Mouse (Mus musculus) heart, embryonic 14.5 days (tissue): Measurements from ENCODE around the gene Arx. TPM values are rescaled to one million over a fixed set of nuclear protein-coding genes. Genes with fewer than 3 reads are reported as not detected.
A peak's percentile ranks its signal among the peaks of the same experiment; 100 is the strongest.

Source experiments
- ATAC-seq: fragments of 200-750 bp; cut with Nextera tagmentation; 2 replicates; pipeline ENCODE4 v1.8.0; 2017; ENCODE audit warnings: low read depth, moderate TSS enrichment; ENCODE audit not compliant: insufficient number of reproducible peaks, insufficient read depth, low FRiP score
- H3K27ac ChIP-seq, 2 experiments: fragments of 200-500 bp in 1 of 2; fragments of 300-500 bp in 1 of 2; sonication (generic) in 1 of 2; replicated peaks in 1 of 2; 2 replicates each; pipeline ENCODE4 v1.5.1; 2012 to 2014; ENCODE audit warnings: low read depth in 2 of 2, low read length in 2 of 2, control low read depth in 1 of 2, mild to moderate bottlenecking in 1 of 2, mixed read lengths in 1 of 2; ENCODE audit not compliant: control insufficient read depth in 1 of 2, insufficient read depth in 1 of 2
- H3K27me3 ChIP-seq: fragments of 300-500 bp; sonication (generic); 2 replicates; pipeline ENCODE4 v1.6.1; 2014; ENCODE audit warnings: mild to moderate bottlenecking, low read length, control low read depth; ENCODE audit not compliant: control insufficient read depth, insufficient read depth
- H3K36me3 ChIP-seq: fragments of 300-500 bp; sonication (generic); 2 replicates; pipeline ENCODE4 v1.6.1; 2014; ENCODE audit warnings: mild to moderate bottlenecking, control low read depth, low read length, mixed read lengths; ENCODE audit not compliant: control insufficient read depth, insufficient read depth
- H3K4me1 ChIP-seq, 2 experiments: fragments of 200-500 bp in 1 of 2; fragments of 300-500 bp in 1 of 2; sonication (generic) in 1 of 2; 2 replicates each; pipeline ENCODE4 v1.6.1; 2012 to 2014; ENCODE audit warnings: low read length in 2 of 2, control low read depth in 1 of 2, mixed read lengths in 1 of 2; ENCODE audit not compliant: control insufficient read depth in 2 of 2, insufficient read depth in 2 of 2
- H3K4me2 ChIP-seq: fragments of 300-500 bp; sonication (generic); 2 replicates; pipeline ENCODE4 v1.6.1; 2014; ENCODE audit warnings: mild to moderate bottlenecking, low read length
- H3K4me3 ChIP-seq, 2 experiments: fragments of 200-500 bp in 1 of 2; fragments of 300-500 bp in 1 of 2; sonication (generic) in 1 of 2; 2 replicates each; pipeline ENCODE4 v1.5.1; 2012 to 2014; ENCODE audit warnings: low read length in 2 of 2, mild to moderate bottlenecking in 2 of 2, control low read depth in 1 of 2, low read depth in 1 of 2, moderate library complexity in 1 of 2; ENCODE audit not compliant: control insufficient read depth in 1 of 2, insufficient read depth in 1 of 2
- H3K9ac ChIP-seq: fragments of 300-500 bp; sonication (generic); 2 replicates; pipeline ENCODE4 v1.6.1; 2014; ENCODE audit warnings: mild to moderate bottlenecking, low read length
- H3K9me3 ChIP-seq: fragments of 300-500 bp; sonication (generic); 2 replicates; pipeline ENCODE4 v1.6.1; 2016; ENCODE audit warnings: low read length, control low read depth; ENCODE audit not compliant: control insufficient read depth
- WGBS: fragments of 180-500 bp; shearing (Covaris S2); extraction: QIAGEN DNeasy Blood & Tissue Kit; methylation state at CpG from one replicate; pipeline ENCODE4 v1.1.7; 2014; 5-methylcytosine and 5-hydroxymethylcytosine counted together
- polyA plus RNA-seq: library from polyadenylated mRNA; unstranded; fragments of >200 nt; fragmentation: Nextera tagmentation; extraction: Ambion mirVana; gene quantifications from 2 replicates; pipeline ENCODE4 v1.2.1, GENCODE M21; 2014

Gene Arx
- polyA plus RNA-seq, 1 experiment from 2014 or later, result not detected

DNA sequence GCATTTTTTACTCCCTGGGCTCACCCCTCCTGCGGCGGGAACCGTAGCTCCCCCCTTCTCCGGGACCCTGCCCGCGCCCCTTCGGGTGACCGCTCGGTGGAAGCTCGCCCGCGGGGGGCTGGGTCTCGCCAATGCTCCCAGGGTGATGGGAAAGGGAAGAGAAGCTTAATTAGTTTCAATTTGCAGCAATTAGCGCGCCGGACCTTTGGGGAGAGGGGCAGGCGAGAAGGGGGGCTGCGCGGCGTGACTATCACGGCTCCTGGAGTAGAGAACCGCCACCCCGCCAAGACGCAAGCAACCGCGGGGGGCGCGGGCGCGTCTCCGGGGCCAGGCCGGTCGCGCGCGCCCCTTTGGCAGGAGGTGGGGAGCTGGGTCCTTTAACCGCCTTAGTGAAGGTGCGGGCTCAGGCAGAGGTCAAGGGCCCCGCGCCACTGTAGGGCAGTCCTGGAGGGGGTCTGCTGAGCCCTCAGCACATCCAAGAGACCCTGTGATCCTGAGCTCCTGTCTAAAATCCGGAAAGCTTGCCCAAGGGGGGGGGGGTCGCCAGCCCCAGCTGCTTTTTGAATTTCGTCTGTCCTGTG lies 12.9 kb downstream of the Arx start:
- H3K36me3 ChIP-seq, result no peaks in the 10 kb centered on the region
- no peak for ATAC-seq
- H3K4me1 ChIP-seq, result no peaks in the 10 kb centered on the region
- H3K4me2 ChIP-seq, result peak overlapping the region; percentile 62
- peaks cover 92% of the 10 kb centered on the region for H3K27me3 ChIP-seq
- H3K9me3 ChIP-seq, result no peaks in the 10 kb centered on the region
- 16% methylated on average over 24 of the region's 43 CpGs for WGBS
- peak overlapping the region; percentile 32 to 35 for H3K4me3 ChIP-seq
- H3K9ac ChIP-seq, result no peak overlapping the region
- H3K27ac ChIP-seq, result no peak overlapping the region

DNA sequence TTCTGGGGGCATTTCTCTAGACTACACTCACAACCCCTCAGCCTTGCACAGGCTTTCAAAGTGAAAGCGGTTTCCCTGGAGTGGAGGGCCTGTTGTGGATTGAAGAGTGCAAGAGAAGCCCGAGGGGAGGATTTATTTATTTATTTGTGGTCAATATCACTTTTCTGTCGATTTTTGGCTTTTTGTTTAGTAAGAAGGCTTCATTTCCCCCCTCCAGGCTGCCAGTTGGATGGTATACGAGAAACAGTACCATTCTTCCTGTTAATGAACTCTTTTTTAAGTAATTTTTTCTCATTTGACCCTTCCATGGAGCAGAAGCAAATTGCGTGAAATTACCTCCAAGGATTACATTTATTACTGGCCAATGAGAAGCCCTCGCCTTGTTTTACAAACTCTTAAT lies 13.5 kb downstream of the Arx start:
- H3K9ac ChIP-seq, result no peak overlapping the region
- no peak for ATAC-seq
- peaks cover 90% of the 10 kb centered on the region for H3K27me3 ChIP-seq
- no peaks in the 10 kb centered on the region for H3K36me3 ChIP-seq
- H3K4me2 ChIP-seq, result peak overlapping the region; percentile 62
- no peak overlapping the region for H3K27ac ChIP-seq
- H3K4me3 ChIP-seq, result peak overlapping the region in 1 of 2 experiments; percentile 32; a peak in 2 of 4 replicates
- no peaks in the 10 kb centered on the region for H3K9me3 ChIP-seq
- 25% methylated on average over 6 of the region's 6 CpGs for WGBS
- no peaks in the 10 kb centered on the region for H3K4me1 ChIP-seq

DNA sequence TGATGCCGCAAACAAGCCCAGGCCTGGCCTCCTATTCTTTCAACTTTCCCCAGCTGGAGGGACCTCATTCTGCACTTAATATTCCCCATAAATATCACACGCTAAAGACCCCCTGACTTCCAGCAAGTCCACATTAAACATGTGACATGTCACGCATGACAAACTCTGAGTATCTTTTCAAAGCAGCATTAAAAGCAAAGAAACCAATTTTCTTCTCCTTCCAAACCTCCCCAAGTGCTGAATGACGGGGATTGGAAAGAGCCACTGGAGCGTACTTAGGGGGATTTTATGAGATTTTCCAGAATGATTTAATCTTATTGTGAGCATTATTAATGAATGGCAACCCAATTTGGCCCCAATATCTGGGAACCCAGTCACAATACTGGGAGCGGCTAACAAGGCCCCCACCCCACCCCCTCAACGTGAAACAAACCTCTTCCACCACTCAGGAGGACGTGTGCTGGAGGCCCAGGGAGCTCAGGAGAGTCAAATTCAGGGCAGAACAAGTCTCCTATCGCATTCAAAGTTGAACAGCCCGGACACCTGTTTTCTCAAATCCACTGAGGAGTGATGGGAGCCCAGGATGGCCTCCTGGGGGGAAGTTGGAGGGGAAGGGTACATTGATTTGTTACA lies 14.1 kb downstream of the Arx start:
- H3K4me2 ChIP-seq, result no peak overlapping the region
- H3K4me3 ChIP-seq, result no peak overlapping the region
- H3K9me3 ChIP-seq, result no peaks in the 10 kb centered on the region
- no peak overlapping the region for H3K27ac ChIP-seq
- 25% methylated on average over 10 of the region's 10 CpGs for WGBS
- H3K9ac ChIP-seq, result no peak overlapping the region
- no peak for ATAC-seq
- H3K36me3 ChIP-seq, result no peaks in the 10 kb centered on the region
- H3K4me1 ChIP-seq, result no peaks in the 10 kb centered on the region
- peaks cover 85% of the 10 kb centered on the region for H3K27me3 ChIP-seq

DNA sequence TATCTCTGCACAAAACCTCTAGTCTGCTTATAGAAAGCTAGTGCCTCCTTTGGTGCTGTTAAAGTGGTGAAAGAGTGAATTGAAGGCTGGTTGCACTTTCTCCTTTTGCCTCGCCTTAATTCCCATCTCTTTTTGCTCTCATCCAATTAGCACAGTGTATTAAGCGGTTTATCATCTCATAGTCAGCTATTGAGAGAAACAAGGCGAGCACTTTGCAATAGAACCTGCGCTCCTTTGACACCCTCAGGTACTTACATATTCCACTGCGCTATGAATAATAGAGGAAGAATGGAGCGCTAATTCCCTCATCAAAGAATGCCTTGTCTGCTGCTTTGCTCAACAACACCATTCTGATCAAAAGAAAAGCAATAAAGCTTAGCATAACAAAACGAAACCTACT lies 15.6 kb downstream of the Arx start:
- no peak overlapping the region for H3K4me3 ChIP-seq
- no peaks in the 10 kb centered on the region for H3K9me3 ChIP-seq
- H3K4me2 ChIP-seq, result no peak overlapping the region
- H3K27me3 ChIP-seq, result peaks cover 72% of the 10 kb centered on the region
- no peaks in the 10 kb centered on the region for H3K4me1 ChIP-seq
- no peaks in the 10 kb centered on the region for H3K36me3 ChIP-seq
- no peak overlapping the region for H3K27ac ChIP-seq
- WGBS, result 10% methylated on average over 7 of the region's 7 CpGs
- no peak for ATAC-seq
- H3K9ac ChIP-seq, result no peak overlapping the region

DNA sequence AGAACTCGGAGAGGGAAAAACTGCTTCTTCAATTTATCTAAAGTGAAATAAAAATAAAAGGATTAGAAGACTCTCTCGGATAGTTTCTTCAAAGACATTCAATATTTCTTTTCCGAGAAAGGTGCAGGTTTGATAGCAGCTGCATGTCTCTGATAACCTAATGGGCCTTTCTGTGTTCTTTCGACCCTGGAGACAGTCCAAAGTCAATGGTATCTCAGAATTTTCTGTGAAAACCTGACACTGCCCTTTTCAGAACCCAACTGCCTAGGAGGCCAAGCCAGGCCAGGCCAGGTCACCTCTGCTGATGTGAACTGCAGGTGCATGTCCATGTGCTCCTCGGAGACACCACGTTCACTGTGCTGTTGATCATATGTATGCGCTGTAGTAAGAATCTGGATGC lies 19.5 kb downstream of the Arx start:
- 82% methylated on average over 7 of the region's 7 CpGs for WGBS
- H3K27me3 ChIP-seq, result peaks cover 34% of the 10 kb centered on the region
- no peak for ATAC-seq

DNA sequence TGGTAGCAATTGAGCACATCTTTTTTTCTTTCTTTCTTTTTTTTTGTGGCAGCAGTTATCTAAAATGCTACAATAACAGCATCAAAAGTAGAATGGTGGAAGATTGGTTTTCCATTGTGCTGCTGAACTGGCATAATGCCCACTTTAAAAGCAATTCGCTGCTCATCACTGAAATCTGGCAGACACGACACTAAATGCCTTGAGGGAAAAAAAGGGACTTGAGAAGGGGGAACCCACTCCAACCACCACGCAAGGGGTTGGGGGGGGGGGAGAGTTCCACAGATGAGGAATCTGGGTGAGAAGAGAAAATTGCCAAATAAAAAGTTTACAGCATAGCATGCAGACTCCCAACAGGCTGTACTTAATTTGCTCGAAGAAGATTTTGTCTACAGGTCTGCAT lies 31.3 kb downstream of the Arx start:
- no peak overlapping the region for H3K9ac ChIP-seq
- no peak for ATAC-seq
- no peak overlapping the region for H3K4me3 ChIP-seq
- no peak overlapping the region for H3K27ac ChIP-seq
- H3K36me3 ChIP-seq, result no peaks in the 10 kb centered on the region
- no peaks in the 10 kb centered on the region for H3K9me3 ChIP-seq
- WGBS, result 73% methylated on average over 4 of the region's 4 CpGs
- H3K4me2 ChIP-seq, result no peak overlapping the region
- no peaks in the 10 kb centered on the region for H3K27me3 ChIP-seq
- no peaks in the 10 kb centered on the region for H3K4me1 ChIP-seq

More for the DNA sequence above, 19.5 kb downstream of the Arx start:
- Histone ChIP-seq H3K9ac (no peak overlapping the region), H3K27ac (no peak overlapping the region), H3K4me1 (no peaks in the 10 kb centered on the region), H3K4me2 (no peak overlapping the region), H3K9me3 (no peaks in the 10 kb centered on the region), H3K36me3 (no peaks in the 10 kb centered on the region), H3K4me3 (no peak overlapping the region)

DNA sequence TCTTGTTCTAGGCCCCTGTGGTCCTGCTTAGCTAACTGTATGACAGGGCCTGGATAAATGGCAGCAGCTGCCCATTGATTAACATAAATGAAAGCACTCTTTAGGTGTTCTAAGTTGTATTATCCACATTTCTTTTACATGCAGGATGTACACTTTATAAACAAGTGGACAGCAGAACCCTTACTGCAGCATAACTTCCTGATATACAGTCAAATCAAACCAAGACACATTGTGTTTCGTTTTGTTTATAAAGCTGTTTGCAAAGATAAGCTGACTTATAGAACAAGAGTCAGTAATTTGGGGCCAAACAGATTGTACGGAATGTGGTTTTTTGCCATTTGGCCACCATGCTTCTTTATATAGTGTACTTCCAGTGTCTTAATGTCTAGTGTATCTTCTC lies 33.7 kb downstream of the Arx start:
- Histone ChIP-seq H3K27me3 (no peaks in the 10 kb centered on the region), H3K4me2 (no peak overlapping the region), H3K4me1 (no peaks in the 10 kb centered on the region), H3K9ac (no peak overlapping the region), H3K27ac (no peak overlapping the region), H3K36me3 (no peaks in the 10 kb centered on the region), H3K9me3 (no peaks in the 10 kb centered on the region), H3K4me3 (no peak overlapping the region)
- 73% methylated on average over 2 of the region's 2 CpGs for WGBS
- ATAC-seq, result no peak

DNA sequence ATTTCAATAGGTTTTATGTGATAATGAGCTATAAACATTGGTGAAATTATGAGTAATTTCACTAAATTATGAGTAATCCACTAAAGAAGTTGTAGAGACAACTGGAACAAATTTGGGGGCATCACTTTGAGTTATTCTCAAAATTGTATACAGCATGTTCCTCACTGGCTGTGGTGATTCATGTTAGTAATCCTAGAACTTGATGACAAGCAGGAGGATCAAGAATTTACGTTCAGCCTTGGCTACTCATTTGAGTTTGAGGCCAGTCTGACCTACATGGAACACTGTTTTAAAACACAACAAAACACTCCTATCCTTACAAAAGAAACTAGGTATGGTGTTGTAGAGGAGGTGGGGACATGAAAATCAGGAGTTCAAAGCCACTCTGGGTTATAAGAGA lies 35.1 kb downstream of the Arx start:
- WGBS, result 47% methylated on average over 1 of the region's 1 CpGs
- Histone ChIP-seq H3K27me3 (no peaks in the 10 kb centered on the region), H3K4me3 (no peak overlapping the region), H3K9ac (no peak overlapping the region), H3K4me2 (no peak overlapping the region), H3K9me3 (no peaks in the 10 kb centered on the region), H3K36me3 (no peaks in the 10 kb centered on the region), H3K4me1 (no peaks in the 10 kb centered on the region), H3K27ac (no peak overlapping the region)
- no peak for ATAC-seq
